Mouse (Mus musculus) heart, embryonic 15.5 days (tissue): Measurements from ENCODE around the gene Pdzrn3. TPM values are rescaled to one million over a fixed set of nuclear protein-coding genes. Genes with fewer than 3 reads are reported as not detected.
A peak's percentile ranks its signal among the peaks of the same experiment; 100 is the strongest.

ENCODE experiments used
- ATAC-seq: fragments of 200-750 bp; cut with Nextera tagmentation; replicated peaks from 2 replicates; pipeline ENCODE4 v1.8.0; 2017; ENCODE audit warnings: low read depth, moderate TSS enrichment; ENCODE audit not compliant: insufficient number of reproducible peaks, insufficient read depth, low FRiP score
- H3K27ac ChIP-seq: fragments of 300-500 bp; sonication (generic); 2 replicates; pipeline ENCODE4 v1.5.1; 2015; ENCODE audit warnings: mild to moderate bottlenecking, inconsistent platforms
- H3K27me3 ChIP-seq: fragments of 300-500 bp; sonication (generic); 2 replicates; pipeline ENCODE4 v1.6.1; 2015; ENCODE audit warnings: inconsistent platforms
- H3K36me3 ChIP-seq: fragments of 300-500 bp; sonication (generic); 2 replicates; pipeline ENCODE4 v1.6.1; 2015; ENCODE audit warnings: mild to moderate bottlenecking, inconsistent platforms
- H3K4me1 ChIP-seq: fragments of 300-500 bp; sonication (generic); replicated peaks from 2 replicates; pipeline ENCODE4 v1.6.1; 2015; ENCODE audit warnings: inconsistent platforms
- H3K4me2 ChIP-seq: fragments of 300-500 bp; sonication (generic); 2 replicates; pipeline ENCODE4 v1.6.1; 2015; ENCODE audit warnings: inconsistent platforms, mild to moderate bottlenecking, moderate library complexity
- H3K4me3 ChIP-seq: fragments of 300-500 bp; sonication (generic); 2 replicates; pipeline ENCODE4 v1.5.1; 2015; ENCODE audit warnings: mild to moderate bottlenecking, inconsistent platforms
- H3K9ac ChIP-seq: fragments of 300-500 bp; sonication (generic); 2 replicates; pipeline ENCODE4 v1.6.1; 2015; ENCODE audit warnings: mild to moderate bottlenecking, inconsistent platforms
- H3K9me3 ChIP-seq: fragments of 300-500 bp; sonication (generic); replicated peaks from 2 replicates; pipeline ENCODE4 v1.6.1; 2016; ENCODE audit warnings: inconsistent platforms
- WGBS: fragments of 180-500 bp; shearing (Covaris S2); methylation state at CpG from one replicate; pipeline ENCODE4 v1.1.7; 2015; ENCODE audit warnings: mixed read lengths; 5-methylcytosine and 5-hydroxymethylcytosine counted together
- polyA plus RNA-seq: library from polyadenylated mRNA; unstranded; fragments of >200 nt; fragmentation: Nextera tagmentation; extraction: Ambion mirVana; gene quantifications from 2 replicates; pipeline ENCODE4 v1.2.1, GENCODE M21; 2015

The Pdzrn3 gene
- polyA plus RNA-seq, 1 experiment from 2014 or later, result 12.8 TPM

- peak; percentile 51; the same call in 1 of the 2 replicates for ATAC-seq
- Histone ChIP-seq H3K4me2 (peak overlapping the region; percentile 32), H3K9me3 (no peaks in the 10 kb centered on the region), H3K36me3 (no peaks in the 10 kb centered on the region), H3K4me3 (no peak overlapping the region), H3K9ac (peak overlapping the region; percentile 39; the same call in 1 of the 2 replicates), H3K4me1 (peaks cover 73% of the 10 kb centered on the region), H3K27me3 (no peaks in the 10 kb centered on the region), H3K27ac (peak overlapping the region; percentile 80)
- WGBS, result 28% methylated on average over 9 of the region's 9 CpGs
Measured at GRCm38 (mm10) chr6:101366809-101367602, 10.7 kb downstream of the Pdzrn3 start.

GRCm38 (mm10) chr6:101365795-101366194, 11.9 kb downstream of the Pdzrn3 start:
- 52% methylated on average over 6 of the region's 6 CpGs for WGBS
- Histone ChIP-seq H3K27me3 (no peaks in the 10 kb centered on the region), H3K27ac (peak overlapping the region; percentile 80), H3K4me2 (no peak overlapping the region), H3K4me1 (peaks cover 82% of the 10 kb centered on the region), H3K9me3 (no peaks in the 10 kb centered on the region), H3K36me3 (0 out of 2 replicates have a peak, but pooled peaks cover 4% of the 10 kb centered on the region), H3K4me3 (no peak overlapping the region), H3K9ac (no peak overlapping the region)
- no peak for ATAC-seq

GRCm38 (mm10) chr6:101363904-101364303, 13.8 kb downstream of the Pdzrn3 start:
- ATAC-seq, result no peak
- 55% methylated on average over 5 of the region's 5 CpGs for WGBS
- Histone ChIP-seq H3K4me2 (no peak overlapping the region), H3K9me3 (no peaks in the 10 kb centered on the region), H3K4me1 (peaks cover 87% of the 10 kb centered on the region), H3K9ac (no peak overlapping the region), H3K36me3 (0 out of 2 replicates have a peak, but pooled peaks cover 4% of the 10 kb centered on the region), H3K27me3 (no peaks in the 10 kb centered on the region), H3K4me3 (no peak overlapping the region), H3K27ac (no peak overlapping the region)

- Histone ChIP-seq H3K9ac (no peak overlapping the region), H3K9me3 (no peaks in the 10 kb centered on the region), H3K4me3 (no peak overlapping the region), H3K27me3 (no peaks in the 10 kb centered on the region), H3K27ac (peak overlapping the region; percentile 61), H3K36me3 (0 out of 2 replicates have a peak, but pooled peaks cover 4% of the 10 kb centered on the region), H3K4me2 (no peak overlapping the region), H3K4me1 (peaks cover 82% of the 10 kb centered on the region)
- WGBS, result 22% methylated on average over 5 of the region's 5 CpGs
- no peak for ATAC-seq
Measured at GRCm38 (mm10) chr6:101362728-101363127, 15.0 kb downstream of the Pdzrn3 start.

GRCm38 (mm10) chr6:101362268-101362667, 15.4 kb downstream of the Pdzrn3 start:
- Histone ChIP-seq H3K4me1 (peaks cover 77% of the 10 kb centered on the region), H3K9ac (no peak overlapping the region), H3K4me2 (no peak overlapping the region), H3K4me3 (no peak overlapping the region), H3K27me3 (no peaks in the 10 kb centered on the region), H3K9me3 (no peaks in the 10 kb centered on the region), H3K36me3 (0 out of 2 replicates have a peak, but pooled peaks cover 4% of the 10 kb centered on the region), H3K27ac (peak overlapping the region; percentile 61)
- 49% methylated on average over 4 of the region's 4 CpGs for WGBS
- no peak for ATAC-seq

GRCm38 (mm10) chr6:101360211-101360737, 17.4 kb downstream of the Pdzrn3 start:
- 0 out of 2 replicates have a peak, but pooled peaks cover 4% of the 10 kb centered on the region for H3K36me3 ChIP-seq
- 49% methylated on average over 12 of the region's 12 CpGs for WGBS
- peaks cover 68% of the 10 kb centered on the region for H3K4me1 ChIP-seq
- H3K9me3 ChIP-seq, result no peaks in the 10 kb centered on the region
- H3K9ac ChIP-seq, result no peak overlapping the region
- H3K27ac ChIP-seq, result peak overlapping the region; percentile 39
- H3K27me3 ChIP-seq, result no peaks in the 10 kb centered on the region
- no peak for ATAC-seq
- no peak overlapping the region for H3K4me2 ChIP-seq
- no peak overlapping the region for H3K4me3 ChIP-seq

GRCm38 (mm10) chr6:101359646-101360045, 18.1 kb downstream of the Pdzrn3 start:
- peak overlapping the region; percentile 39 for H3K27ac ChIP-seq
- no peak overlapping the region for H3K4me3 ChIP-seq
- H3K36me3 ChIP-seq, result 0 out of 2 replicates have a peak, but pooled peaks cover 4% of the 10 kb centered on the region
- ATAC-seq, result no peak
- WGBS, result 54% methylated on average over 4 of the region's 4 CpGs
- H3K9ac ChIP-seq, result no peak overlapping the region
- peaks cover 71% of the 10 kb centered on the region for H3K4me1 ChIP-seq
- no peak overlapping the region for H3K4me2 ChIP-seq
- H3K9me3 ChIP-seq, result no peaks in the 10 kb centered on the region
- no peaks in the 10 kb centered on the region for H3K27me3 ChIP-seq

GRCm38 (mm10) chr6:101354887-101355286, 22.8 kb downstream of the Pdzrn3 start:
- Histone ChIP-seq H3K27me3 (no peaks in the 10 kb centered on the region), H3K4me2 (peak overlapping the region; percentile 44), H3K4me3 (no peak overlapping the region), H3K27ac (peak overlapping the region; percentile 88), H3K9ac (no peak overlapping the region), H3K36me3 (no peaks in the 10 kb centered on the region), H3K9me3 (no peaks in the 10 kb centered on the region), H3K4me1 (peaks cover 68% of the 10 kb centered on the region)
- WGBS, result 29% methylated on average over 1 of the region's 1 CpGs
- no peak for ATAC-seq

- Histone ChIP-seq H3K4me3 (no peak overlapping the region), H3K4me1 (peaks cover 67% of the 10 kb centered on the region), H3K27ac (peak overlapping the region; percentile 88), H3K4me2 (peak overlapping the region; percentile 44), H3K27me3 (no peaks in the 10 kb centered on the region), H3K9me3 (no peaks in the 10 kb centered on the region), H3K36me3 (no peaks in the 10 kb centered on the region), H3K9ac (no peak overlapping the region)
- peak; percentile 78 for ATAC-seq
- 24% methylated on average over 8 of the region's 8 CpGs for WGBS
Measured at GRCm38 (mm10) chr6:101354230-101354881, 23.3 kb downstream of the Pdzrn3 start.

GRCm38 (mm10) chr6:101353701-101354100, 24.0 kb downstream of the Pdzrn3 start:
- H3K36me3 ChIP-seq, result no peaks in the 10 kb centered on the region
- H3K4me2 ChIP-seq, result peak overlapping the region; percentile 44
- H3K27me3 ChIP-seq, result no peaks in the 10 kb centered on the region
- no peaks in the 10 kb centered on the region for H3K9me3 ChIP-seq
- no peak for ATAC-seq
- 56% methylated on average over 7 of the region's 7 CpGs for WGBS
- H3K4me3 ChIP-seq, result no peak overlapping the region
- H3K27ac ChIP-seq, result peak overlapping the region; percentile 88
- no peak overlapping the region for H3K9ac ChIP-seq
- H3K4me1 ChIP-seq, result peaks cover 65% of the 10 kb centered on the region

- Histone ChIP-seq H3K27ac (peak overlapping the region; percentile 88), H3K4me2 (no peak overlapping the region), H3K9ac (no peak overlapping the region), H3K4me3 (no peak overlapping the region), H3K27me3 (no peaks in the 10 kb centered on the region), H3K9me3 (no peaks in the 10 kb centered on the region), H3K4me1 (peaks cover 63% of the 10 kb centered on the region), H3K36me3 (no peaks in the 10 kb centered on the region)
- 65% methylated on average over 10 of the region's 10 CpGs for WGBS
- no peak for ATAC-seq
Measured at GRCm38 (mm10) chr6:101352626-101353025, 25.1 kb downstream of the Pdzrn3 start.
